Mouse (Mus musculus) large intestine, adult 2 months (tissue): Measurements from ENCODE around the gene Akr7a5. TPM values are rescaled to one million over a fixed set of nuclear protein-coding genes. Genes with fewer than 3 reads are reported as not detected.

Experiments used
- DNase-seq: peaks from one replicate; pipeline ENCODE4 v3.0.0-alpha.2; 2012; ENCODE audit warnings: low read depth, low spot score
- WGBS: fragments of 180-500 bp; shearing (Covaris S2); methylation state at CpG from one replicate; pipeline ENCODE4 v1.1.7; 2018; 5-methylcytosine and 5-hydroxymethylcytosine counted together
- polyA plus RNA-seq: library from polyadenylated mRNA; depleted of rRNA; stranded (reverse); fragments of >200 nt; gene quantifications from 2 replicates; pipeline ENCODE4 v1.2.3, GENCODE M21; 2012

The Akr7a5 gene
- polyA plus RNA-seq, 1 experiment: 66.6 TPM

DNA sequence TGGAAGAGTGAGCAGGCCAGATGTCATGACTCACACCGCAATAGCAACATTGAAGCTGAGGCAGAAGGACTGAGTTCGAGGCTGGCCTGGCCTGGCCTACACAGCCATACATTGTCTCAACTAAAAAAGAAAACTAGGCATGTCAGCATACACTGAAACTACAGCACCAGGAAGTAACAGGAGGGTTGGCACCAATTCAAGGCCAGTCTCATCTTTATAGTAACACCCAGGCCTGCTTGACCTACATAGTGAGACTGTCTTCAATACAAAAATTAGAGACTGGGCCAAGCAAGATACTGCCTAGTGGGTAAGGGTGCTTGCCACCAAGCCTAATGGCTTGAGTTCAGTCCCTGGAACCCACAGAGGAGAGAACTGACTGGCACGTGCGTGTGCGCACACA, 18.5 kb upstream of the Akr7a5 start:
- WGBS: 87% methylated on average over 5 of the region's 5 CpGs
- DNase-seq: peak; percentile 13

DNA sequence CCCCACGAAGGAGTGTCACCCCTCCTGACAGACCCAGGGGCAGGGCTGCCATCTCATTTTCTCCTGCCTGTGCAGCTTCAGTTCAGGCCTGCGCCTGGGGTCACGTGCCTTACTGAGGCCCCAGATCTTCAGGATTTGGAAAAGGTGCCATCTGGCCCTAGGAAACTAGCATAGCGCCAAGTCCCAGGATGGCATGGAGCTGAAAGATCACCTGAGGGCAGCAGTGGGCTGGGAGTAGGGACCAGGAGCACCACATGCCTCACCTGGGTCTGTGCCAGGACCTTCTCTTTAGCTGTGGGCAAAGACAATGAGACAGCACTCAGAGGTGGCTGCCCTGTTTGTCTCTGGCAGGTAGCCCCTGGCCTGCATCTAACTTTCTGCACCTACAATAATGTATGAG, 13.0 kb upstream of the Akr7a5 start:
- 86% methylated on average over 4 of the region's 4 CpGs for WGBS

DNA sequence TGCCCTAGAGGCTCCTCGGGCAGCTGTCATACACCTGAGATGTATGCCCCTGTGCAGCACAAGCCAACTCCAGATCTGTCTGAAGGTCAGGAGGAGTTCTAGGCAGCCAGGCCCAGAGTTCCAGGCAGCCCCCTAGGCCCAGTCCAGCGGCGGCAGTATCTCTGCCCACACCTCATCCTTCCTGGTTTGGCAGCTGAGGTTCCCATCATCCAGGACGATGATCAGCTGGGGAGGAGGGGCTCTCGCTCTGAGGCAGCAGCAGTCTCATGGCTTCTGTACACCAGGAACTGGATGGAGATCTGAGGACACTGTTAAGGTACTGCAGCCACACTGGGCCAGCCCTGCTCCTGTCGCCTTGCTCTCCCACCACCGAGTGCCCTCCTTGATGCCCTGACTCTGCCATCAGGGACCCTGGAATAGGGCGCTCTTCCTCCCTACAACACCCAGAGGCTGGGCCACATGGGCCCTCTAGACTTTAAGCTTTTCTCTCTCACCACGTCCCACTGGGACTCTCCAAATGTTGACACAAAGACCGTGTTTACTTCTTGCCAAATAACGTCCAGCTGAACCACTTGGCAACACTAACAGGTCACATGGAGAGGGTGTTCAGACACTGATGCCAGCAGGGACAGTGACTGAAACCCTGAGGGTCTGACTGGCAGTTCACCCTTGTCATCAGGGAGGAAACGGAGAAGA, 11.7 kb upstream of the Akr7a5 start:
- DNase-seq: no peak
- WGBS: 59% methylated on average over 12 of the region's 12 CpGs

More for the DNA sequence above, 13.0 kb upstream of the Akr7a5 start:
- no peak for DNase-seq

DNA sequence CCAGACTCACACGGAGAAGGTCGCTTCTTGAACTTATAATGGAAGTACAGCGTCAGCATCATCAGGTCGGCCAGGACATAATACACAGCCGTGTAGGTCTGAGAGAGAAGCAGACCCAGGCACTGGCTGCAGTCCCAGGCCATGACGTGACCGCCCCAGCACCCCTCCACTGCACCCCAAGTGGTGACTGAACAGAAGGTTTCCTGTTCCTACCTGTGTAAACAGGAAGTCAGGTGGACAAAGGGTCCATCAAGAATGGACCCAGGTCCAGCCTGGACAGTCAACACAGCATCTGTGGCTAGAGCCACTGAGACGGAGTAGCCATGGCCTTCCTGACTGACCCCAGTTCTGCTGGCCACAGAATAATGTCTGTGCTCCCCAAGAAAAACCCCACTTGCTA, 8.8 kb upstream of the Akr7a5 start:
- DNase-seq: no peak
- WGBS: 93% methylated on average over 8 of the region's 8 CpGs

DNA sequence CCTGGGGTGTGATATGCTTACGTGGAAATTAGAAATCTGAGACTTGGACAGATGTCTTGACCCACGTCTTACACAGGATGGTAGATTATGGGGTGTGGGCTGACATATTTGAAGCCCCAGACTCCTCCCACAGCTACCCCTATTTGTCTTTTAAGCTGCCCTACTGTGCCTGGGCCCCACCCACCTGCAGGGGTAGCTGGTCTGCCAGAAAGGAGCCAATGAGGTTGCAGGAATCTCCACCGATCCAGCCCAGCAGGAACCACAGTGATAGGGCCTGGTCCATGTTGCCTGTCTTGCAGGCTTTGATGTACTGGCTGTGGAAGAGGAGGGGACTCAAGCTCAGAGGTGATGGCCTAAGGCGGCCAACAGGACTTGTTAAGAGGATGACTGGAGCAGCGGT, 8.3 kb upstream of the Akr7a5 start:
- 90% methylated on average over 5 of the region's 5 CpGs for WGBS

DNA sequence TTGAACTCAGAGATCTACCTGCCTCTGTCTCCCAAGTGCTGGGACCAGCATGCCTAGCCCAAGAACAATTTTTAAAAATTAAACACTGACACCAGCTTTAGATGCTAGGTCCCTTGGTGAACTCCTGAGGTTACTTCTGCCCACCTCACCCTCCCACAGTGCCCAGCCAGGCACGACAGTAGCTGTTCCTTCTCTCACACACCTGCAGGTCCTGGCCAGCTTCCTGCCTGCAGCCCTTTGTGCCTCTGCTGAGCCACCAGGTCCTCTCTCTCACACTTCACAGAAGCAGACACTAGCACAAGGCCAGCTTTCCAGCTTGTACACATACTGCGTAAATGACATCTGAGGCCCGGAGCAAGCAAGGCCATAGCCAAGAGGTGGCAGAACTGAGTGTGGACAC, 5.0 kb upstream of the Akr7a5 start:
- no peak for DNase-seq
- WGBS: 90% methylated on average over 3 of the region's 3 CpGs

More for the DNA sequence above, 8.3 kb upstream of the Akr7a5 start:
- no peak for DNase-seq

DNA sequence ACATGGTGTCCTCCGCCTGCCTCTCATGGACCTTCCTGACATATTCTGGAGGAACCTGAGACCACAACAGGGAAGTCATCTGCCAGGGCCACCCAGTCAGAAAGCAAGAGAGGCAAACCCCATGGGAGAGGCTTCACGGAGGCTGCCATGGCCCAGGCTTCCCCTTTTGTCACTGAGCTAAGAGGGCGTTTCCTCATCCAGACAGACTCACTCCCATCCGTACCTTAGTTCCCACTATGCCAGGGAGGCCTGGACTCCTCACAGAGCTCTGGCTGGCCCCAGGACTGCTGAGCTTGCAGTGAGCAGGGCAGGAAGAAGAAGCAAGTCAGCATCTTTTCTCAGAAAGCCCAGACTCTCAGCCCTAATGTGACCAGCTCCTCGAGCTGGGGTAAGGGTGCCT, 2.6 kb upstream of the Akr7a5 start:
- DNase-seq: no peak

DNA sequence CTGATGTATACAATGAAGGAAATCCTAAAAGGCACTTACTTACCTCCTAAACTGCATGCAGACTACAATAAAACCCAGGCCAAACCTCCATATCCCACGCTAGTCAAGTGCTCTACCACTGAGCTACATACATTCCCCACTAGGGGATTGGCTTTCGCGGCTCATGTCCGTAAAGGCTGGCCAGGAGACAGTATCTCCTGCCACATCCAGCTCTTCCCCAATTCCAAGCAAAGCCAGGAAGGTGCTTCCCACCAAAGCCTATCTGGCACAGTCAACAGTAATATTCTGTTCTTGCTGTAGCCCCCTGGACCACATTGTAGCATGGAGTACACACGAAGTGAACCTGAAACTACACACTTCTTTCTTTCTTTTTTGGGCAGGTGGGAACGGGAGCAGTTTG, 893 bp upstream of the Akr7a5 start:
- 28% methylated on average over 6 of the region's 6 CpGs for WGBS

More for the DNA sequence above, 2.6 kb upstream of the Akr7a5 start:
- WGBS: 90% methylated on average over 5 of the region's 5 CpGs

DNA sequence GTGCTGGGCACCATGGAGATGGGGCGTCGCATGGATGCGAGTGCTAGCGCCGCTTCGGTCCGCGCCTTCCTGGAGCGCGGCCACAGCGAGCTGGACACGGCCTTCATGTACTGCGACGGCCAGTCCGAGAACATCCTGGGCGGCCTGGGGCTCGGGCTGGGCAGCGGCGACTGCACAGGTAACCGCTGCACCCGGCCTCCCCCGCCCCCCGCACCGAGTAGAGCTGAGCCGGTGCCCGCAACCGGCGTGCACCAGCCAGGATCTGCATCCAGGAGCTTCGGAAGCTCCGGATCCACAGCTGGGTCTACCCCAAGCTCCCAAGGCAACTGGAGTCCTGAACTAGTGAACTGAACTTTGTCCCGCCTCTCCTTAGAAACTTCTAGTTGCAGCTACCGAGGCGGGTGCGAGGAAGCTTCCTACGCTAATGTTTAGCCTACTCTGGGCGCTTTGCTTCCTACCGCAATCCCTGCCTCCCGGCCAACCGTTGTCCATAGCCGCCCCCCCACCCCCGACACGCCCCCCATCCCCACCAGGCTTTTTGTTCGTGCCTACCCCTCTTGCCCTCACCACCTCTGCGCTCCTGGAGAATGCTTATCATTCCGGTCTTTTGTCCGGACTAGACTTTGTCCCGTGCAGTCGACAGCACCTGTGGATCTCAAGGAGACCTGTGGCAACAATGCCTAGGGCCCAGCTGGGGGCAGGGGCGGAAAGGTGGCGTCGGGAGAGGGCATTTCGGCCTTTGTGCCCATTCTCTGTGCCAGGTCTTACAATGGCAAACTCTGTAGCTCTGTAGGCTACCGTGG, 556 bp downstream of the Akr7a5 start:
- 2% methylated on average over 52 of the region's 53 CpGs for WGBS
- peak; percentile 18 for DNase-seq

More for the DNA sequence above, 893 bp upstream of the Akr7a5 start:
- no peak for DNase-seq

DNA sequence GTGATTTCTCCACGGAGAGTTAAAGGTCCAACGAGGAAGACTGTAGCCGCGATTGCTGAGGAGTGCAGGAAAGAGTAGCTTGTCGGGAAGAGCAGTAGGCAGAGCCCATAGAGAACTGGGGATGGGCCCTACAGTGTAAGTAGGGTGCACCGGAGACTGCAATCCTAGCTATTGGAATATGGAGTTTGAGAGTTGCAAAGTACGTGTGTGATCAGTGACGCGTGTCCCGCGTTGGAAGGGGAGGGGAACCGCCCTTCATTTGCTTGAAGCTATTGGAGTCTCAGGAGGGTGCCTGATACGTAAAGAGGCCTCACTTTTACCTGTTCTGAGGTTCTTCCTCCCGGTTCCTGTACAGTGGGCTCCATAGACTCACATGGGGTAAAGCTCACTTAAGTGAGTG, 1.2 kb downstream of the Akr7a5 start:
- peak; percentile 22 for DNase-seq
- 18% methylated on average over 14 of the region's 14 CpGs for WGBS

DNA sequence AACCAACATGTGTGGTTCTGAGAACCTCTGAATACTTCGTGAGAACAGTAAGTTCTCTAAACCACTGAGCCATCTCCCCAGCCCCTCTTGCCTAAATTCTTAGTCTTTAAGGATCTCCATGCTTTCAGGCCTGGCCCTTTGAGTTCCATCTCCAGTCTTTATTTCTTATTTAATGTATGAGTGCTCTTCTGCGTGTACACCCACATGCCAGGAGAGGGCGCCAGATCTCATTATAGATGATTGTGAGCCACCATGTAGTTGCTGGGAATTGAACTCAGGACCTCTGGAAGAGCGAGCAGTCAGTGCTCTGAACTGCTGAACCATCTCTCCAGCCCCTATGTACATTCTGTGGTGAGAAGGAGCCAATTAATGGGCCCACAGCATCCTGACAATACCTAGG, 2.1 kb downstream of the Akr7a5 start:
- WGBS: 55% methylated on average over 4 of the region's 4 CpGs
- DNase-seq: no peak

DNA sequence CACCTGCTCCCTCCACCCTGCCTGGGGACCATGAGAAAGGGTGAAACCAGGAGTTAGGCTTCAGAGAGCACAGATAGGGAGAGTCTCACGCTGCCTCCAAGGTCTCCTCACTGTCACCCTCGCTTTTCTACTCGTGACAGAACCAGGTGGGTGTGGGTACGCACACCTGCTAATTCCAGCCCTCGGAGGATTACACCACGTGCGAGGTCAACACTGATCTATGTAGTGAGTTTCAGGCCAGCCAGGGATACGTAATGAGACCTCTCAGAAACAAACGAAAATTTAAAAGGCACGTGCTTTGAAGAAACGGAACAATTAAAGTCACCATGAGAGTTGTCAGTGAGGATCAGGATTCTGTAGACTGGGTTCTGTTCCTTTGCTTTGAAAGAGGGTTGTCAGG, 7.9 kb downstream of the Akr7a5 start:
- 86% methylated on average over 11 of the region's 11 CpGs for WGBS
- DNase-seq: no peak

DNA sequence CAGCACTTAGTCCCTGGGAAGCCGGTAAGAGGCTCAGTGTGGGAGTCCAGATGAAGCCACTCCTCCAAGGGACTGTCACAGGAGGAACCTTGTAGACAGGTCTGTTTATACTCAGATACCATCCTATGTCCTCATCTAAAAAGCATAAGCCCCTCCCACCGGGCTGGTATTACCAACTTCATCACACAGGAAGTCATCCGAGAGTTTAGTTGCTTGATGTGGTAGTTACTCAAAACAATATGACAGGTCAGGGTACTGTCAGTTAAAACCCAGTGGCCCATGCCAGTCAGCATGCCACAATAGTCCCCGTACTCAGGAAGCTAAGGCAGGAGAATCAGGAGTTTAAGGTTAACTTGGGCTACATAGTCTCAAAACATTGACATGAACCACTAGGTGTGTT, 9.2 kb downstream of the Akr7a5 start:
- 90% methylated on average over 4 of the region's 4 CpGs for whole genome bisulfite sequencing
- no peak for DNase-seq

DNA sequence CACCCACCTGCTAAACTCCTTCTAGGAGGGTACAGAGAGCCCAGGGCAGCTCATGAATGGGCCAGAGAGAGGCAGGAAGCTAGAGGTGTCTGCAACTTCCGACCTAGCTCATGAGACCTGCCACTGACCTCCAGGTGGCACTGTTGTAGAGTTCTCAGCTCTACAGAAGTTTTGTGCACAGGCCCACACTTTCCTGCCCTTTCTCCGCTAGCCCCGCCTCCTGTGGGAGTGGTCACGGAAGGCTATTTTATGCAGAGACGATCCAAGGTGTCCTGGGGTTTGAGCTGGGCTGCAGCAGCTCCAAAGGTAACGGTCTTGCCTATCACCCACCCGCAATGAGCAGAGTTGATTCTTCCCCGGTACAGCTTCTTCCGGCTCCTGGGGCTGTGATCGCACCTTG, 20.1 kb downstream of the Akr7a5 start:
- 6% methylated on average over 10 of the region's 10 CpGs for WGBS
- DNase-seq: peak; percentile 94

DNA sequence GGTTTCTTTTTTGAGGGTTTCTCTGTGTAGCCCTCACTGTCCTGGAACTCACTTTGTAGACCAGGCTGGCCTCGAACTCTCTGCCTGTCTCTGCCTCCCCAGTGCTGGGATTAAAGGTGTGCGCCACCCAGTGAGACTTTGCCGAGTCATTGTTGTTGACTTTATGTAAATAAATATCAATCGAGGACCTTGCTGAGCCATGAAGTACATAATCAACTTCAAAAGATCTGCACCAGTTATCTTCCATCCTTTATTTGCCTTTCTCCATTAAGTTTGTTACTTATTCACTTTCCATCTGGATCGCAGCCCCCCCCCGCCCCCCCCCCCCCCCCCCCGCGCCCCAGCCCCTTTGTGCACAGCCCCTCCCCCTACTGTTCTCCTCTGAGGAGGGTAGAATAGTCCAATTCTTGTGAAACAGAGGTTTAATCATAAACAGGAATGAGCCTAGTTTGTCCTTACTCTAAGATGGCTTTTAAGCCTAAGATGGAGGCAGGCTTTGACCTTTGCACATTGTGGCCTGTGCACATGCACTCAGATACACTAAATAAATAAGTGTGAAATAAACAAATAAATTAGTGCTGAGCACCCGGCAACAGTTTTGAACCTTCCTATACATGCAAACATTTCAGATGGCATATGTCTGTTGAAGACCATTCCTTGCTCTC, 24.2 kb downstream of the Akr7a5 start:
- no peak for DNase-seq
- 26% methylated on average over 7 of the region's 9 CpGs for WGBS

DNA sequence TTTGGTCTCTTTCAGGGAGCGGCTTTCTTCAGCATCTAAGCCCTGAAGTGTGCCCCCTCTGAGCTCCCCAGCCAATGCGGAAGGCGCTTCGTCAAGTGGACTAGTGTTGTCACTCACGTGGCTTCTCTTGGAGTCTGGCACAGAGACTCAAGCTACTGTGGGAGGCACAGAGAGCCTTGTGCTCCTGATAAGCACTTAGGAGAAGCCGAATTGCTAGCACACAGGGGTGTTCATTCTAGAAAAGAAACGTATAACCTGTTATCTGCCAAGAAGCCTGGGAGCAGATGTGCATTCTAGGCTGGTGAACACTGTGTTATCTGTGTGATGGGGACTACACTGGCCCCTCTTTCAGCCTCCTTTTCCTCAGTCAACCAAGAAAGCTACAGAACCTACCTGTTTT, 25.0 kb downstream of the Akr7a5 start:
- no peak for DNase-seq
- 29% methylated on average over 7 of the region's 7 CpGs for WGBS

DNA sequence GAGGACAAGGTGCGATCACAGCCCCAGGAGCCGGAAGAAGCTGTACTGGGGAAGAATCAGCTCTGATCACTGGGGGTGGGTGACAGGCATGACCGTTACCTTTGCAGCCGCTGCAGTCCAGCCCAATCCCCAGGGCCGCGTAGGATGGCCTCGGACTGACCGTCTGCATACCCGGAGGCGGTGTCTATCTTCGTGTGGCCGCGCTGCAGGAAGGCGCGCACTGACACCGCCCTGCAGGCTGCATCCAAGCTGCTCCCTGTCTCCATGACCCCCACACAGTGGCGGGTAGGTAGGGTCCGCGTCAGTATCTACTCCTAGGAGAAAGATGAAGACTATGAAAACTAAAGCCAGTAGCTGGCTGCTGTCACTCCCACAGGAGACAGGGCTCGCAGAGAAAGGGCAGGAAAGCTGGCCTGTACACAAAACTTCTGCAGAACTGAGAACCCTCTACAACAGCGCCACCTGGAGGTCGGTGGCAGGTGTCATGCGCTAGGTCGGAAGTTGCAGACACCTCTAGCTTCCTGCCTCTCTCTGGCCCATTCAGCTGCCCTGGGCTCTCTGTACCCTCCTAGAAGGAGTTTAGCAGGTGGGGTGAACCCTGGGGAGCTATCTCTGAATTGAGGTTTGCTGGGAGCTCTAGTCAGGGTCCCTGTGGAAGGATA, 26.4 kb downstream of the Akr7a5 start:
- whole genome bisulfite sequencing: 22% methylated on average over 24 of the region's 24 CpGs

DNA sequence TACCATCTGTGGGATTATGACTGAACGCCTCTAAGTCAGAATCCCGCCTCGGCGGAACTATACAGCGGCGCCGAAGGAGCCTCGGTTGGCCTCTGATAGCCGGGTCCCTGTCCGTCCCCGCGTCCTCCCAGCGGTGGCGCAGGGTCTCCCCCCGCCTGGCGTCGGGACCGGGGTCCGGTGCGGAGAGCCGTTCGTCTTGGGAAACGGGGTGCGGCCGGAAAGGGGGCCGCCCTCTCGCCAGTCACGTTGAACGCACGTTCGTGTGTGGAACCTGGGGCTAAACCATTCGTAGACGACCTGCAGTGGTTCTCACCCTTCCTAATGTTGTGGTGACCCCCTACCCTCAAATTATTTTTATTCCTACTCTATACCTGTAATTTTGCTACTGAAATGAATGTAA, 27.6 kb downstream of the Akr7a5 start:
- DNase-seq: no peak
- 58% methylated on average over 33 of the region's 33 CpGs for WGBS

More for the DNA sequence above, 26.4 kb downstream of the Akr7a5 start:
- peak; percentile 87 for DNase-seq

DNA sequence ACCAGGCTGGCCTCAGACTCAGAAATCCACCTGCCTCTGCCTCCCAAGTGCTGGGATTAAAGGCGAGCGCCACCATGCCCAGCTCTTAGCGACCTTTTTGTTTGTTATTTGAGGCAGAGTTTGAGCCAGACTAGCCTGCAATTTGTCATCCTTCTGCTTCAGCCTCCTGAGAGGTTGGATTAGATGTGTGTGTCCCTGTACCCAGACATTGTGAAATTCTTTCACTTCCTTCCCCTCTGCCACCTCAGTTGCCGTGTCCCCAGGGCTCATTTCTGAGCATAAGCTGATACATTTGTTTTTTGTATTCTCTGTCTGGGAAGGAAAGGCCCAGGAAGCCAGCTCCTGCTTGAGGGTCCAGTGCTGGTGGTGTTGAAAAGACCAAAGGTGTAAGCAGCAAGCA, 30.3 kb downstream of the Akr7a5 start:
- WGBS: 77% methylated on average over 4 of the region's 4 CpGs
- DNase-seq: no peak

DNA sequence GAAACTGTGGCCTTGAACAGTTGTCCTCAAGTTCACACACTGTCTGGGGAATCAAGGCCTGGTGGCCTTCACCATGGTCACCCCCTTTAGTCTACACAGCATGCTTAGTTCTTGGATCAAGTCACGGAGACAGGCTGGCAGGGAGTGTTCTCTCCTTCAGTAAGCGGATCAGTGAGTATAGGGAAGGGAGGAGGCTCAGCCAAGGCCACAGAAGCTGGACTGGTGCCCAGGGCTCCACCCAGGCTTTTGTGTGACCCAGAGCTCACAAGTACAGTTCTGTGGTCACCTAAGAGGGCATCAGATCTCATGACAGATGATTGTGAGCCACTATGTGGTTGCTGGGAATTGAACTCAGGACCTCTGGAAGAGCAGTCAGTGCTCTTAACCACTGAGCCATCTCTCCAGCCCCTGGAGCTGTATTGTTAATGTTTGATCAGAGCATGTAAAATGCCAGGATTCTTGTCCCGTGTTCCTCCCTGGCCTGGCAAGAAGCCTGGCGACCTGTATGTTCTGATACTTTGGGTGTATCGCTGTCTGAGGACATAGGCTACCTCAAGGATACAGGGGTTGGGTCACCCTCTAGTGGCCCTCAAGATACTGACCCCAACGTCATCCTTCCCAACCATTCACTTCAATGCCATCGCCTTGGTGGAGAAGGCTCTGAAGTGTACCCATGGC, 31.2 kb downstream of the Akr7a5 start:
- no peak for DNase-seq
- WGBS: 42% methylated on average over 7 of the region's 7 CpGs
